Mouse (Mus musculus): ENCODE measurements around the gene Colq.

The Colq gene

DNA sequence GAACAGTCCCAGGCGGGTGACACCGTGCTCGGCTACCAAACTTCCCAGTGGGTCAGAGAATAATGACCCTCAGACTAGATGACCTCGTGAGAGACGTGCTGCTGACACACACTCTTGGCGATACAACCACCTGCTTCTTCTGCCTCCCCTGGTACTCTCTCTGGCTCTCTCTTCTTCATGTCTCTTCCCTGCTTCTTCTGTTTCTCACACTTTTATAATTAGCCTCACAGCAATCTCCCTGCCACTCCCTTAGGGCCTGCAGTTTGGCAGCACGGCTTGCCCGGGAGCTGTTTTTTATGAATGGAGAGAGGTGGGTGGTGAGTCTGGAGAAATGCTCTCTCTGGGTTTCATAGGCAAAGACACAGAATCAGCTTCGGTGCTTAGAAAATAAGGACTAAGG lies 15.3 kb downstream of the Colq start:
- no peak for DNase-seq (ENCODE audit: low read depth, low spot score)

GRCm38 (mm10) chr14:31574903-31575665 lies 16.1 kb downstream of the Colq start:
- no peak for DNase-seq (ENCODE audit: low read depth, low spot score)

DNA sequence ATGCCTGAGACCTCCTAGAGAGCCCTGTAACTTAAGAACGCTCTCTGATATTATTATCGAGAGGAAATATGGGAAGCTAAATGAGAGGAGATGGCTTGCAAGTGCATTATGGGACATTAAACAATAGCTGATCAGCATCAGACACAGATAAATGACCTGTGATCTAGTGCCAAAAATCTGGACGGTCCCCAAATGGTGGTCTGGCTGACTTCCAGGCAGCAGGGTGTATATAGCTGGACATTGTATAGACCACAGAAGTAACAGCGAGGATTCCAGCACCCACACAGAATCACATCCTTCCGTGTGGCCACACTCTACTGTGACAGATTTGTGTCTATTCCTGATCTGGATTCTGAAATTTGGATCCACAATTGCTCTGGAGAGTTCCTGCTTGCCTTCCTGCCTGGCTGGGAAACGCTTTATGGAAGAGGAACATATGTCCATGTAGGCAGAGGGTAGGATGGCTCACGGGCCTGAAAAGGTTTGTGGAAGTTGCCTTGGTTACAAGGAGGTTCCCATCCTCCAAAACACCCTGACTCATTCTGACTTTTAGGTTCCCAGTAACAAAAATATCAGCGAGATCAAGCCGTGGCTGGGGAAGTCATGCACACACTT lies 18.5 kb downstream of the Colq start:
- DNase-seq (ENCODE audit: low read depth, low spot score): no peak

DNA sequence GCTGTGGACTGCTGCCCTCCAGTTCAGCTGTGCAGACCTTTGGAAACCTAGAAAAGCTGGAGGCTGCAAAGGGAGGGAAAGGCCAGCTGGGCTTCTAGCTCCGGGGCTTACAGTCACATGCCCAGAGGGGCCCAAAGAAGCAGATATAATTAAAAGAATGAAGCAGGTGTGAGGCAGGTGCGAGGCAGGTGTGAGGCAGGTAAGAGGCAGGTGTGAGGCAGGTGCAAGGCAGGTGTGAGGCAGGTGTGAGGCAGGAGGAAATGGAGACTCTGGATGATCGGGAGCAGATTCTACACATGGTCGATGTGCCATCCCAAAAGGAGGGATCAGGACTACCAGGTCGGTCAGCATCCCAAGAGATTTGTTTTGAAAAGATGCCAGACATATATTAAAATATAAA lies 19.7 kb downstream of the Colq start:
- no peak for DNase-seq (ENCODE audit: low read depth, low spot score)

DNA sequence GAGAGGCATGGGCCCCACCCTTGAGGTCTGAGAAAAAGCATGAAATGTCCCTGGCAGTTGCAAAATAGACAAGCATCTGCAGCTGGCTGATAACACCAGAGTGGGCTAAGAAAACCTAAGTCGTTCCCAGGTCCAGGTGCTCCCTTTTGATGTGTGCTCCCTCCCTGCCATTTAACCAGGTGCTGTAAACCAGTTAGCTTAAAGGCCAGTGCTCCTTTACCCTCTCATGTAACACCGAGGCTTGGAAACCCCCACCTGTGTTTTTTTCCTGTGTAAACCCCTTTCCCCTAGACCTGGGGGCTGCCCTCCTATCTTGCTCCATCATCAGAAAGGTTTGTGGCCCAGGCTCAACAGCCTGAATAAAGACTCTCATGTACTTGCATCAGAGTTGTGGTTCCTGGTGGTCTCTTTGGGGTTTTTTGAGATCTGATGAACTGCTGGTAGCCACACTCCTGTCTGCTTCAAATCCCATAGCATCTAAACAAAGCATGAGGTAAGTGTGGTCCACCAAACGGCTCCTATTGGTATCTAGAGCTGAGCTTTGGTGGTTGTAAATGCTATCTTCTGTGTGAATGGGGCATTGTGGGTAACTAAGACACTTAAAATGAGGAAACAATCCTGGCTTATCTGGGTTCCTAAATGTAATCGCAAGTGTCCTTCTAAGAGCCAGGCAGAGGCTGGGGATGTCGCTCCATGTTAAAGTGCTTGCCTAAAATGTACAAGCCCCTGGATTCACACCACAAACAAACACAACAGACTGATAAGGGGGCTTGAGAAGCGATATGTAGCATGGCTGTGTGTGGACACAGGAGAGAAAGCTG lies 20.8 kb downstream of the Colq start:
- no peak for DNase-seq (ENCODE audit: low read depth, low spot score)

- DNase-seq (ENCODE audit: low read depth, low spot score): no peak
Observed at GRCm38 (mm10) chr14:31569151-31569631, 22.0 kb downstream of the Colq start.

DNA sequence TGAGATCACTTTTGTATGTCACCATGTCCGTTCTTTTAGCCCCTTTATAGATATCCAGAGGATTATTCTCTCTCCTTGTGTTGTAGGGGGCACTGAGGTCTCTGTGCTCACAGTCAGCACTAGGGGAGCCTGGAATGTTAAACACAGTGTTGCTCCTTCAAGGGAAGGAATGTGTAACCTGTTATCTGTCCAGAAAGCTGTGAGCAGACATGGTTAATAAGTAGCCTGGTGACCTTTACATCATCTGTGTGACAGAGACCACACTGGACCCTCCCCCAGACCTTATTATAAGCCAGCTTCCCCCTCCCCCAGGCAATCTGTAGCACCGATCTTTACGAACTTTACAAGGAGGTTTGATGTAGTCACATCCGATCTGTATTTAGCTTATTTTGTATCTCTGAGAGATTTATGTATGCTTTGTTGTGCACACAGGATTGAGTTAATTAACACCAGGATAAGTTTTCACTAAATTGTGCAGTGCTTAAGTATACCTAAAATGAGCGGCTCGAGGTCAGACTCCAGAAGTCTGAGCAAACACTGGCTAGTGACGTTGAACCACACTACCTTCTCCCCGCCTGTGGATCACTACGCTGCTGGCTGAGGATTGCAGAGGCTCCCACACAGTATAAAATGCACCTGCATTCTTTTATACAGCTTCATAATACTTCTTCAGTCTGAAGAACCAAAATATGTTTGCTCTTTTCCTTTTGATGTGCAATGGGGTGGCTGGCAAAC lies 25.5 kb downstream of the Colq start:
- DNase-seq (ENCODE audit: low read depth, low spot score): no peak

DNA sequence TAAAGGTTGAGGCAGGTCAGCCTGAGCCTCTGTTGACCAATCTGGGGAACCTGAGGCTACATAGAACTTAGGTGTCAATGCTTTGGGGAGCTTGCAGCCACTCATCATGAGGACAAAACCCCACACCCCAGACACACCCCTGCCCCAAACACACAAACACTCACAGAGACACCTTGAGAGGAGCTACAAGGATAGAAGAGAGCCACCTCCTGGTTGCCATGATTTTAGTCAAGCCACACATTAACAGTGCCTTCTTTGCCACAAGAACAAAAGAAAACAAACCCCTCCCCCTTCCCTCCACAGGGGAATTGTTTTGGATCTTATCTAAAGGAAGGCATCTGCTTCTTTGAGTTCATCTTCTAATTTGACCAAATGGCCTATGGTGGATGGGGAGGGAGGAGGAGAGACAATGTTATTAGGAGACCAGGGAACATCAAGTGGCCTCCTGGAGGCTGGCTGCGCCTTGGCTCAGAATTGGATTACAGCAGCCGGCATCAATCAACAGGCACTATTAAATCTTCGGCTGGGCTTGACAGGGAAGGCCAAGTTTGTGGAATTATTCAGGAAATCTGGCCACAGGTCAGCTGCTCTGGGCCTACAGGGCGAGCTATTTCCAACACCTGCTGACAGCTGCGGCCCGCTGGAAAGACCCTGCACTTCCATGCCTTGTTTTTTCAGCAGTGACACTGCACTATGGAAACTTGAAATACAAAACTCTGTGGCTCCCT lies 26.5 kb downstream of the Colq start:
- peak; percentile 77 for DNase-seq (ENCODE audit: low read depth, low spot score)

- DNase-seq (ENCODE audit: low read depth, low spot score): no peak
Observed at GRCm38 (mm10) chr14:31560886-31561285, 30.3 kb downstream of the Colq start.

DNA sequence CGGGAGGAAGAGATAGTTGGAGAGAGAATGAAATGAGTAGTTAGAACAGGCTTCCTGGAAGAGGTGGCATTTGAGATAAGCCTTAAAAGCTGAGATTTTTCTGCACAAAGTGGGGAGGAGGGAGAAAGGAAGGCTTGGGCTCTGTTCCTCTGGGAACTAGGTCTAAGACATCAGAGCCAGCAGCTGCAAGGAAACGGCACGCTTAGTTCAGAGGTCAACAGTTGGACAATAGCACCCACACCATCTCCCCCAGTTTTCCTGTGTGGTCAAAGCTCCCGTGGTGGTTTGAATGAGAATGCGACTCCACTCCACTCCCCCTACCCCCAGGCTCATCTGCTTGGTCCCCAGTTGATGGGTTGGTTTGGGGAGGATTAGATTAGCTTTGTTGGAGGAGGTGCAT lies 31.9 kb downstream of the Colq start:
- DNase-seq (ENCODE audit: low read depth, low spot score): no peak

- DNase-seq (ENCODE audit: low read depth, low spot score): no peak
Observed at GRCm38 (mm10) chr14:31557784-31558183, 33.4 kb downstream of the Colq start.

GRCm38 (mm10) chr14:31557273-31557672 lies 33.9 kb downstream of the Colq start:
- DNase-seq (ENCODE audit: low read depth, low spot score): no peak

DNA sequence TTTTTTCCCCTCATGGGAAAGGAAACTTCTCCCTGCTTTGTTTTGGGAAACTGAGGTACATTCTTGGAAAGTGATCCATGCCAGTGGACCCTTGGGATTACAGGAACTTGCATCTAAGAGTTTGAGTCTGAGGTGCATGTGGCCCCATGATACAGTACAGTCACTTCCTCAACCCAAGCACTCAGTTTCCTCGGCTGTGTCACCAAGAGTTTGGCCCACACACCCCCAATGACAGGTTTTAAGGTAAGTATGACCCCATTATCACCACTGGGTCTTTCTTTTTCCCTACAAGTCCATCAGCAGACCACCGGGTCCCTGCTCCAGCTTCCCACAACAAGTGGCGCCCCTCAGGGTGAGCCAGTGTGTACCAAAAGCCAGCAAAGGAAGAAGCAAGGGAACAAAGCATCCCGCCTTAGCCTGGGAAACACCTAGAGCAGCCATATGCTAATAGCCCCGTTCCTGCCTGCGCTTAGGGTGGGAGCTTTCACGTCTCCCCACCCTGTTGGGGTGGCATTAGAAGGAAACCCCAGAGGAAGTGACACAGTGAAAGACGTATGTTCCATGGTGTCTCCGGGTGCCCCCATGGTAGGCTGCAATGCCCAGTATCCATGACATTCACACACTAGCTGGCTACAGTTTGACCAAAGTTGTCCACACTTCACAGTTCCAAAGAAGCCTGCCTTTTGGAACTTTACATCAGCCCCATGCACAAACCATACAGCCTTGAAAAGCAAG lies 34.5 kb downstream of the Colq start:
- no peak for DNase-seq (ENCODE audit: low read depth, low spot score)

DNA sequence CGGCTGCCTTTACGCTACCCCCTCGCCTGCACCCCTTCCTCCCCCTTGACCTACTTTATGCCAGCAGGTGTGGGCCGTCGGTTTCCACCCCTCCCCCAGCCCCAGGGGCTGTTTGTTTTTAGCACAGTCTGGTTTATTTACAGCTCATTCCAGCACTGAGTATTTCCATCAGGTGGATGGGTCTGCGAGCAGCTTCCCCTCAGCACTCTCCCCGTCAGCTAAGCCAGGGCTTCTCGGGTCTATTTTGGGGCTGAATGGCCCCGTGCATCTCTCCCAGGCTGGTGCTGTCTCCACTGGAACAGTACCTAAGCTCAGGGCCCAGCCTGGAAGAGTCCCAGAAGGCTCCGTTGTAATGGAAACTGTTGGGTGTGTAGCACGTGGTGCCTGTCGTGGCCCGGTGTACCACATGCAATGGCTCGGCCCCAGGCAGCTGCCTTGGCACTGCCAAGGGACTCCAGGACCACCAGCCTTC lies 35.1 kb downstream of the Colq start:
- no peak for DNase-seq (ENCODE audit: low read depth, low spot score)

- DNase-seq (ENCODE audit: low read depth, low spot score): no peak
Observed at GRCm38 (mm10) chr14:31555021-31555420, 36.1 kb downstream of the Colq start.

GRCm38 (mm10) chr14:31543885-31544442 lies 47.2 kb downstream of the Colq start:
- no peak for DNase-seq (ENCODE audit: low read depth, low spot score)

- DNase-seq (ENCODE audit: low read depth, low spot score): no peak
Observed at GRCm38 (mm10) chr14:31537298-31537697, 53.8 kb downstream of the Colq start.

GRCm38 (mm10) chr14:31532656-31533055 lies 58.5 kb downstream of the Colq start:
- no peak for DNase-seq (ENCODE audit: low read depth, low spot score)

DNA sequence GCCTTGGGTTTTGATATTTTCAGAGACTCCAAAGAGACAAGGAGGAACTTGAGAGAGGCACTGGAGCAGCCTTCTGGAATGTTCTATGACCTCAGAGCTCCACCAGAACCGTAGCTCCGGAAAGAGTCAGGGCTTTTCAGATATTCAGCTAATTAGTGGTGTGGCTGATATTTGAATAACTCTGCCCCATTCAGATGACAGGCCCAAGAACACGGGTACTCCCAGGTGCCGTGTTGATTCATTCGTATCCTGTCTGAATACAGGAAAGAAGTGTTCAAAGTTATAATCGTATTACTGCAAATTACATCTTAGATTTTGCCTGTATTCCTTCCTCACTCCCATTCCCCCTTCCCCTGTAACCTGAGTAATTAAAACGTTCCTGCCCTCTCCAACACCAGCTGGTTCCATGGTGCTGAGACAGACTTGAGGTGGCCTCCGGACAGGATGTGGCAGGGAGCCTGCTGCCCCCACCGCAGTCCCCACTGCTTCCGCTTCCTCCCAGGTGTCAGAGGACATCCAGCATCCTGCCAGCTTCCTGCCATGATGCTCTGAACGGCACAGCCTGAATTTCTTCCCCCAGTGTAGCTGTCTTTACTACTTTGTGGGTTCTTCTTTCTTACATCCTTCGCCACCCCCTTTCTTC lies 59.5 kb downstream of the Colq start:
- no peak for DNase-seq (ENCODE audit: low read depth, low spot score)
